Mouse (Mus musculus) cerebral cortex, adult 2 months (tissue): ENCODE measurements around the gene Celf2.

ENCODE experiments used
- WGBS: fragments of 180-500 bp; shearing (Covaris S2); methylation state at CpG from one replicate; pipeline ENCODE4 v1.1.7; 2018; 5-methylcytosine and 5-hydroxymethylcytosine counted together

Gene Celf2

DNA sequence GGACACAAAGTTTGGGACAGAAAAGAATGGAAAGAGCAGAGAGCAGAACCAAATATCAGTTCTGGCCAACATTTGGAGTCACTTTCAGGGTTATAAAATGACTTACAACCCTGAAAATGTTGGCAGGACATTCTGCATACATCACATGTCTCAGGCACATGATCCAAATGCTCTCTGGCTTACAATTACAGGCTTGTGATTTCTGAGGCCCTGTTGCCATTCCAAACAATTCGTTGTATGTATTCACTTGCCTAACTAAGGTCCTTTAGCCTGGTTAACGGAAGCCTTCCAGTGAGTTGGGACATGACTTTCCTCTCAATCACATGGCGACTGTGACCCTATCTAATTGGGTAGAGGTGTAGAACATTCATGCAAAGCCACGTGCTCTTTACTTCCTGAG, 249.2 kb downstream of the Celf2 start:
- 39% methylated on average over 4 of the region's 4 CpGs for WGBS

DNA sequence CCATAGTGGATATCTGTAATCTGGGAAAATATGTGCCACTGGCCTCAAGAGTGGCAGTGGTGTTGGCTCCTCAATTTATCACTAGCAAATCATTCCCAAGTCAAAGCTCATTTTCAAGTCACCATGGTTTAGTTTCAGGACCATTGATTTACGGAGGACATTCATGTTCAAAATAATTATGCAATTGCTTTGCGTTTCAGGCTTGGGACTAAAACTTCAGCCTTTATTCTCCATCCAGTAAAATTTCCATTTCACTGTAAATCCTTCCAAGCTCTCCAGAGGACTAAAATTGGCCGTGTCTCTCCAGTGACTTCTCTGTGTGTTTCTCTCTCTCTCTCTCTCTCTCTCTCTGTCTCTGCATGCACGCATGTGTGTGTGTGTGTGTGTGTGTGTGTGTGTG, 249.7 kb downstream of the Celf2 start:
- WGBS: 44% methylated on average over 4 of the region's 4 CpGs

DNA sequence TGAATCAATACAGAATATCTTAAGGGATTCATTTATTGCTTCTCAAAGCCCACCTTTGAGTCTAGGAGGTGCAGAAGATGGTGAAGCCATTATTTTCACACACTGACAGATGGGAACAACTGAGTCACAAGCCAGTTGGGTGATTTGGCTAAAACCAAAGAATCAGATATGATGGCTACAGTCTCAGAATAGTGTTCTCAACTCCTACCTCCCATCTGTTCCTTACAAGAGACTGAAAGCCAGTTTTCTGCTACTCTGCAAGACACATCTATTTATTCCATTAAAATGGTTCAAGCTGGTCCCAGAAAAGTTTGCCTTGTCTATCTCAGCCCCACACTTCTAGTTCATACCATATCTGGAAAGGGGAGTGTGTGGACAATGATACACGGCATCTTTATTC, 253.3 kb downstream of the Celf2 start:
- 36% methylated on average over 1 of the region's 1 CpGs for WGBS

DNA sequence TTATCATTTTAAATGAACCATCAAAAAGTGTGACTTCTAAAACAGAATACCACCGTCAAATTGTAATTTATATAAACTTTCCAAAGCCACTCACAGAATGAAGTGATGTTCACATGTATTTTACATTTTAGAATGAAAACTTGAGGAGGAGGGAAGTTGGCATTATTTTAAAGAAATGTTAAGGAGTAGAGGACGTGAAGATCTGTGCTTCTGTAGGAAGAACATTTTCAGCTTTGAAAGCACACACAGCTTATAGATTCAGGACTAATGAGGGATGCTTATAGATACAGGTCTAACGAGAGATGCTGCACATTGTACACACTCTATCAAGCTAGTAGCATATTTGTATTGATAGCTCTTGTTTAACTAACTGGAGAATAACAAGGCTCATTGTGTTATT, 254.0 kb downstream of the Celf2 start:
- WGBS: 45% methylated on average over 3 of the region's 3 CpGs

DNA sequence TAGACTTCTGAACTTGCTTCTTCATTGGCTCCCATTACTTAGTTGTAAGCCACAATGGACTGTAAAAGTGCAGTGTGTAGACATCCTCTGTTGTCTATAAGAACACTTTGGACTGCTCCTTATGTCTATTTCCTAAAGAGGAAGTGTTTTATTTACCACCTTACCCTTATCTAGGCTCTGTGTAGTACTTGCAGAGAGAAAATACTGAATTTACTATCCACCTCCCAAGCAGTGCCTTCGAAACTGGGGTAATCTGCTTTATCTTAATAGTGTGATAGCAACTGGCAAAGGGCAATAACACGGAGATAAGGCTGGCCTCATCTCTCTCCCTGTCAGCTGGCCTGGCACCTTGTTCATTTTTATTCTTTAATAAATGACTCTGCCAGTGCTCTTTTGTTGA, 259.0 kb downstream of the Celf2 start:
- WGBS: 66% methylated on average over 2 of the region's 2 CpGs

DNA sequence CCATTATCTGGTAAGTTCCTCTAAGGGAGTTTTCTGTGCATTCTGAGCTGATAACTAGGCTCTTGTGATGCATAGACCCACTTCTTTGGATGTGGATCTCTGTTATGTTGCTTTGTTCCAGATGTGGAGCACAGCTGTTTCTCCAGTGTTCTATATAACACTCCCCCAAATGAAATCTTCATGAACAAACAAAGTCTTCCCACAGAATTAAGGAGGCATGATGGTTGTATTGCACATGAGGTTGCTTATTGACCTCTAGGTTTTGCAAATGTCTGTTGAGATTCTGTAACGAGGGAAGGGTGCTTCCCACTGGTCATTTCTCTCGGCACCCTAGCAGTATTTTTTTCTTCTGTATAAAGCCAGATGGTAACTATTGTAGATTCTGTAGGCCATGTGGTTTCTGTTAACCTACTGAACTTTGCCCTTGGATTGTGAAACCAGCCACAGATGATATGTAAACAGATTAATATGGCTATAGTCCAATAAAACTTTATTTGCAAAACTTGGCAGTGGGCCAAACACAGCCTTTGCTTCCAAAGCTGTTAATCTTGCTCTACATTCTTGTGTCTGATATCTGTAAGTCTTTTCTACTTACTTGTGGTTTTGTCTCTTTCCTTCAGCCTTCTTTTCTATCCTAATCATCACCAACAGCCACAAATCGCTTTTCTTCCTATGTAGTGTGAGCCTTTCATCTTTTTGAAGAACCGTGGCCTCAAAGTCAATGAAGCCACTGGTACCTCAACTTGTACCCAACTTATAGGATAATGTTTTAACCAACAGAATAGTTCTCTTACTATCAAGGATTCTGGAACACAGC, 263.2 kb downstream of the Celf2 start:
- WGBS: 71% methylated on average over 4 of the region's 4 CpGs

DNA sequence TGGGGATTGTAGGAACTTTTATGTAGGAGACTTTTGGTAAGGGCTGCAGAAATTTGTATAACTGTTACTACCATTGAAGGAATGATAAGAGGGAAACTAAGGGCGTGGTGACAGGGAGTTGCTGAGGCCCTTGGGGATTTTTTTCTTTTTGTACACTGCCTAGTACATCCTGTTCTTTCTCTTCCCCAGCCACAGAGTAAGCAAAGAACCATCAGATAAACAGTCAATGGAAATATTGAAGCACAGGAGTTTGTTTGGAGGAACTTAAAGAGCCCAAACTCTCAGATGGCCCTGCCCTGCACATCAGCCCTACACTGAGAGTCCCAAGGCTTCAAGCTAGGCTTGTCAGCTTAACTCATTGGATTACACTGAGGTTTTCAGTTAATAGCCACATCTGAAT, 267.2 kb downstream of the Celf2 start:
- WGBS: 73% methylated on average over 1 of the region's 1 CpGs

DNA sequence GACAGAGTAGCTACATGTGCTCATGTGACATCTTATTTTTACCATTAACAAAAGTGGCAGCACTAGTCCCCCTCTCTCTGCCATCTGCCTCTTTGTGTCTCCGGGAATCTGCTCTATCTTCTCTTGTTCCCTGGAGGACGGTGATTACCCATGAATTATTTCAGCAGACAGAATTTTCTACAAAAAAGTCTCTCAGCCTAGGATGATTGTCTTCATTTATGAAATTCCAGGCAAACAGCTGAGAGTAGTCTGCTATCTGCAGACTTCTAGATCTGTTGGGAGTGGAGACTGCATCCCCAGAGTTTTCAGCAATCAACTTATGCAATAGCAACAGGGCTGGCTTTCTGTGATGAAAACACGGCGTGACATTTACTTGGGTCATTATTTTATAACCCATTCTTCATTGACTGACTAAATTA, 267.8 kb downstream of the Celf2 start:
- whole genome bisulfite sequencing: 32% methylated on average over 4 of the region's 4 CpGs

DNA sequence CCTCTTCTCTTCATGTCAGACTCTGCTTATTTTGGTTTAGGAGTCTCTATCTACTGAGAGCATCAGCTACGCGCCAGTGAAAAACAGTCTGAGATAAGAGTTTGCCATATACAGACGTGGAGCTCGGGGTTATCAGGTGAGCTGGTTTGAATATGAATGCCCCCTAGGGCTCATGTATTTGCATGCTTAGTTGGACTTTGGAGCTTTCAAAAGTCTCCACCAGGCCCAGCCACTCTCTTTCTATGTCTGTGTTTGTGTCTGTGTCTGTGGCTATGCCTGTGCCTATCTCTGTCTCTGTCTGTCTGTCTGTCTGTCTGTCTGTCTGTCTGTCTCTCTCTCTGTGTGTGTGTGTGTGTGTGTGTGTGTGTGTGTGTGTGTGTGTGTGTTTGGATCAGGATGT, 272.1 kb downstream of the Celf2 start:
- WGBS: 83% methylated on average over 4 of the region's 4 CpGs

DNA sequence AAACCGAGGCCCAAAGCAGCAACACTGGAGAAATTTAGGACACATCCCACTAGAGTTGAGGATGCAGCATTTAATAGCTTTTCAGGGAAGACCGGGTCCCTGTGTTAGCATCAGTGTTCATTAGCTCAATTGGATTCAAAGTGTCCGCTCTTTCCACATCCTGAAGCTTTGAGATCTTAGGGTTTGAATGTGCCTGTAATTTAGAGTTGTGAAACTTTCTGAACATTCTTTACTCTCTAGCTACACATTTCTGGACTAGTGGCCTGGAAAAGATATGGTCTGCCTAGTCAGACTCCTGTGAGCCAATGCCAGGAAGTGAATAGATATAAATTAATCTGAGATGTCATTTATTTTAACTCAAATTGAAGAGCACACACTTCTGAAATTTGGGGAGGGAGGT, 272.9 kb downstream of the Celf2 start:
- 79% methylated on average over 3 of the region's 3 CpGs for WGBS

DNA sequence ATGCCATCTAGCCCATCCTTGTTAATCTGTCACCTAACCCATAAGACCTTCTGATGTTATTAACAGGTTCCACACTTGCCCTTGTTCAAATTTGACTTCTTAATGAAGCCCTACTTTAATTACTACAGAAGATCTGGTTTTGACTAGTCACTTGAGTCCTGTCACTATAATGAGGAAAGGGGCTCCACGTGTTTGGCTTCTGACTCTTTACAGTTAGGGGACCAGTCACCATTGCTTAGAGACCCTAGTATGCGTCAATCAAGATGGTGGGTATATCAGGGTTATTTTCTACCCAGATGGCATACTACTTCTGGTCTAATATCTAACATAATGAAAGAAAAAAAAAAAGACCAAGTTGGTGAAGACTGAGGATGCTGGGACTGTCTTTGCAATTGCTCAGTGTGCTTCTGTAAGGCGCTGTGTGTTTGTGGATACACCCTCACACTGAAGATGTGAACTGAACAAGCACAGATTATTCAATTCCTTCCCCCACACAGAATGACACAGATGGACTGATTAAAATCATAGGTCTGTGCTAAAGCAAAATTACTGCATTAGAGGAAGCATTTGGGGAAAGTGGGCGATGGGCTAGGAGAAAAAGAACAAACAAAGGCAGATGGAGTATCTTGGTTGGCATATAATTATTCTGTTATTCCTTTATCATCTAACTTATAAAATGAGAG, 274.2 kb downstream of the Celf2 start:
- 58% methylated on average over 4 of the region's 4 CpGs for WGBS

DNA sequence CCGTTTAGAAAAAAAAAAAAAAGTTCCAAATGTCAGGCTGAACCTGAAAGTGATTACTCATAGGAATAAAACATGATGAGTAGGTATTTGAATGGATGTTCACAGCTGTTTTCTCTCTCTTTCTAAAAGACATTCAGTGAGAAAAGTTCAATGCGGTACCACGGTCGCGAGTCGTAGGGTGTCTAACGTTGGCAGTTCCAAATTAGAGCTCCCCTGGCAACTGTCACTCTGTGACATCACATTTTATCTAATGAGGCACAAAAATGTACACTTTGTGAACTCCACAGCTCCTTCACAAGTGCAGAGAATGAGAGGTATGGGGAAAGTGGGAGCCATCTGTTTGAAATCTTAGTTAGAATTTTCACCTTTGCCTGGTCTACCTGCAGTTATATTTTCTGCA, 274.8 kb downstream of the Celf2 start:
- WGBS: 51% methylated on average over 7 of the region's 7 CpGs

DNA sequence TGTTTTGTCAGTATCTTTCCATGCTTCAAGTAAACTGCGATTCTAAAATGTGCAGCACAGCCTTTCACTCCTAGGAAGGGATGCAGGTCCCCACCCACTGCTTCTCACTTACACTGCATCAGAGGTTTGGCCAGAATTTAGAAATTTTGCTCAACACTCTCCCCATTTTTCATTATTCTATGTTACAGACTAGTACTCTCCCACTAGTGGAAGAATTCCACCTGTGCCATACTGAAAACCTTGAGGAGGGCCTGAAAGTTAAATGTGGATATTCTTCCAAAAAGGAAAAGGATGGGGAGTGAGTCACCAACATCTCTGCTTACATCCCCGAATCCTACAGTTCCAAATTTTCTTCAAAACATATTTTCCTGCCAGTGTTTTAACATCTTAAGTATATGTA, 276.0 kb downstream of the Celf2 start:
- WGBS: 36% methylated on average over 2 of the region's 2 CpGs

DNA sequence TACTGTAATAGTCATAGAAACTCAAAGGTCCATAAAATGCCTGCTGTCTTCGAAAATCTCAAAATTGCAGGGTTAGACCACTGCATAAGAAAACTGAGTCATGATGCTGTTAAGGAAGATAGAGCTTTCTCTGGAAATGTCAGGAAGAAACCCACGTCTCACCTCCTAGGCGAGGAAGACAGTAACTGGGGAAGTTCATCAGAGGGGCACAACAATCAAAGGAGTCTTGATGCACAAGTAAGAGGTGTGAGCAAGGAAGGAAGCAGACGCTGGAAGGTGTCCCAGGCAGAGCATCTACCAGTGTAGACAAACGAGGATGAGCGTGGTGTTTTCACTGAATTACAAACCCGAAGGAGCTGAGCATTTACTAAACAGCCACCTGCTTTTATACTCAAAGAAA, 282.6 kb downstream of the Celf2 start:
- 47% methylated on average over 7 of the region's 7 CpGs for WGBS

DNA sequence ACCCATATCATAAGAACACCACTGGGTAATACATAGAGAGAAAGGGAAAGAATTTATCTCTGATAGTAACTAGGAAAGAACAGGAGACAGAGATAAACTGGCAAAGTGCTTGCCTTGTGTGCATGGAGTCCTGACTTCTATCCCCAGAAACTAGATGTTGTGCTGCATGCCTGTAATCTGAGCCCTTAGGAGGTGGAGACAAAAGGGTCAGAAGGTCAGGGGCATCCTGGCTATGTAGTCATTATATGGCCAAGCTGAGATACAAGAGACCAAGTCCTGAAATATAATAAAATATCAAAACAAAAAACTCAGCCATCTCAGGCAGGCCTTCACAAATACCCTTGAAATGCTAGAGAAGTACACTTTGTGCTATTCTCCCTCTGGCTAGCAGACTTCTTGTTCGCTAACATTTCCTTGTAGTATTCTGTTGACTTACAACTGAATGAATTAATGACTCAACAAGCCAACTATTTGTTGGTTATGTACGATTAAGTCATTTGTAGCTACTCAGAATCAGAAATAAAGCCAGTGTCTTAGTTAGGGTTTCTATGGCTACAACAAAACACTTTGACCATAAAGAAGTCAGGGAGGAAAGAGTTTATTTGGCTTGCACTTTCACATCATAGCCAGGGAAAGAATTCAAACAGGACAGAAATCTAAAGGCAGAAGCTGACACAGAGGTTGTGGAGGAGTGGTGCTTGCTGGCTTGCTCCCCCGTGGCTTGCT, 284.9 kb downstream of the Celf2 start:
- WGBS: 47% methylated on average over 3 of the region's 3 CpGs

DNA sequence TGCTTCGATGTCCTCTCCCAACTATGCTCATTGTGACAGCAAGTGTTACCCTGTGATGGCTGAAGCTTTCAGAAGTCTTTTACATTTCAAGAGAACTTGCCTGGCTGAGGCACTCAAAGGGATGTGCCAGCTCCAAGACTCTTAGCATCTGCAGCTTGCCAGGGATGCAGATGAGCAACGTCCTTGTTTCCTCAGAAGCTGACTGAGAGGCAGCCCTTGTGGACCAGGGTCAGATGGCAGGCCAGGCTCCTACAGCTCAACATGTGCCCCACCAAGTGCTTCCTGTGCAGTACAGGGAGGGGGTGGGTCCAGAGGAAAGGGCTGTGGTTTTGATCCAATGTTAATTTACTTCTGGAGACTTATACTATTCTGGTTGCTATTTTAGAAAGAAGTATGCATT, 285.8 kb downstream of the Celf2 start:
- 11% methylated on average over 2 of the region's 2 CpGs for WGBS

DNA sequence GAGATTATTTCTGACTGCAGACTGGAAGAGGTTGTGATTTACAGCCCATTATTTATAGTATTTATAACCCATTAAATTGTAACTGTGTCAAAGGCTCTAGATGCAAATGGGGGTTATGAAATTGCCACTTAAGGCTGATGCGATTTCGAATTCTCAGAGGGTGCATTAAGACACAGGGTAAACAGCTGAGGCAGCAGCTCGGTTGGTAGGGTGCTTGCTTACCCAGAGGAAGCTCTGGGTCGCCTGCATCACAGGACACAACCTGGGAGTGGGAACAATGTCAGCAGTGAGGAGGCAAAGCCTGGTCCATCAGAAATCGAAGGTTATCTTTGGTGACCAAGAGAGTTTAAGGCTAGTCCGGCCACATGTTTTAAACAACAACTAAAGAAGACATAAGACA, 286.5 kb downstream of the Celf2 start:
- 71% methylated on average over 6 of the region's 6 CpGs for WGBS

DNA sequence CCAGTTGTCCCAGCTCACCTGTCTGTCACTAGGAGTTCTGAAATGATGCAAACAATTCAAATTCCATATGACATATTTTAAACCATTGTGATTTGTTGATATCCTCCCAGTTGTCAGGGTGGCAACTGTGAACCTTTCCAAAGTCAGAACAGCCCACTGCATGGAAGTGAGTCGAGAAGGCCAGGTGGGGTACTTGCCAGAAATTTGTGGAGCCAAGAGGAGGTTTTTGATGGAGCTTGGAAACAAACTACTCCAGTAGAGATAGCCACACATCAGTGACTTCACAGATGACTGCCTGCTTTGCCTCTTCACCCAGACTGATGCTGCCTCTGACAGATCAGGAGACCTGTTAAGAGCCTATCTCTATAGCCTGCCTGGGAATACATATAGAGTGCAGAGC, 287.5 kb downstream of the Celf2 start:
- WGBS: 40% methylated on average over 1 of the region's 1 CpGs

DNA sequence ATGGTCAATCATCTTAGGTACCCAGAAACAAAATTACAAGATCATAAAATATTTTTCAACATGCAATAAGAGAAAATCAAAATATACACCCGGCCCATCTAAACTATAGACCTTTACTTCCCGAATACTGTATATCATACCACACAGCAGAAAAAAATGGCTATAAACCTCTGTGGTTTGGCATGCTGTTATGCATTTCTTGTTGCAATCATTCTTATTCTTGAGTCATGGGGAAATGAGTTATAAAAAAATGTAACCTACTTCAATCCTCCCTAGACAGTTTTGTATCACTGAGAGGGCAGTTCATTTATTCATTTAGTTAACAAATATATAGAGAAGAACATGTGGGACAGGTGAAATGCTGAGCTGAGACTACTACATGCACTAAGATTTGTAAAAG, 291.3 kb downstream of the Celf2 start:
- WGBS: 71% methylated on average over 2 of the region's 2 CpGs

DNA sequence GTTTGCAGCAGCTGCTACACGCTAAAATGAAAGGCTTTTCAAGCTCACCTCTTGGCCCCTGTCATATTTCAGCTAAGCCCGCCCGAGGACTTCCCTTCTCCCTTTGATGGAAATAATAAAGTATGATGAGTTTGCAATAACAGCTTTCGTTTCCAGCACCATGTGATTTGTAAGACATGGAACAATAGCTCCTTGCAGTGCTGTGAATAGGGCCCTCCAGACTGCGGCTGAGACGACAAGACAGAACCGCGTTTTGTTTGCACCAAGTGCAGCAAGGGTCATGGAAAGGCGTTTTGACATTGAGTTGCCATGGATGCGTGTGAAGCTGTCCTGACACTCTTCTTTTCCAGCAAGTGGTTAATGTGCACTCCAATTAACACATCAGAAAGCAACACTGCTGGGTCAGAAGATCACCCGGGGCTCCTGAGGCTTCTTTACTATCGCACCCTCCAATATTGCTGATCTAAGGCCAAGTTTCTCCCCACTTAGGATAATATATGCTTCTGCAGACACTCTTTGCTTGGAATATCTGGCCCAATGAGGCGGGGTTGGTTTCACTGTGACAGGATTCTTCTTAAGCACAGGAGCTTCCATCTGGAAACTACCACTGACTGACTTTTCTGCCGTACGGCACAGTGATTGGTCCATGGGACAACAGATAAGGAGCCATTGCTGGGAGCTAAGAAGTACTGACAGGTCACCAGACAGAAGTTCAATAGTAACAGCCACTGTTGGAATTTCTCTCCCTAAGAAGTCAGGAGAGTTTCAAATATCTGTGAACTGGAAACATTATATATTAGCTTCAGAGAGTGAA, 301.5 kb downstream of the Celf2 start:
- WGBS: 52% methylated on average over 15 of the region's 15 CpGs

DNA sequence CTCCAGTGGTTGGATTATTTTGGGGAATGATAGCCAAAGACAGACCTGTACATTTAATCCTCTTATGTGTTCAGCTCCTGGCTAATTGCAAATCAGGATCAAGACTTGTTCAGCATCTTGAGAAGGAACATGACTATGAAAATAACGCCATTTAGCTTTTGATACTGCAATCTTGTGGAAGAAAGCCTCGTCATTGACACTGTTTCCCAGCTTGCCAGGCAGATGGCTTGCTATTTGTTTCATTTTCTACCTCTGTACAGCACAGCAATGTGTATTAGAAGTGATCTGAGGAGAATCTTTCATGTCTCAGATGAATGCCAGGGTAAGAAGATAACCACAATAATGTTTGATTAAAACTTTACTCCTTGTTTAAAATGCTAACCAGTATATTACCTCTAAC, 315.9 kb downstream of the Celf2 start:
- WGBS: 42% methylated on average over 2 of the region's 2 CpGs

DNA sequence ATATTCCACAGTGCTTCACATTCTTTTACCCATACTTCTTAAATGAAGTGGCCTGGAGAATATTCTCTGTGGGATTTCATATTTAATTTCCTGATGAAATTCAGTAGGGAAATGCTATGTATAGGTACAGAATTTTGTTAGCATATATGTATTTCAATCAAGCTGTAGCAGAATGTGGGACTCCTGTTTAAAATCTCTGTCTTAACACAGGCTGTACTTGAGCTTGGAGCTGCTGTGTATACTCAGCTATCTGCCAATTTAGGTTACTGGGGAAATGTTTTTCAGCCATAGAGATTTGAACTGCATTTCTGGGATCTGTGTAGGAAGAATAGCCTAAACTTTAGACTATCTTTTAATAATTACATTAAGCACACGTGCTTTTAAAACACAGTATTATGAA, 330.2 kb downstream of the Celf2 start:
- 45% methylated on average over 1 of the region's 1 CpGs for WGBS
